Mouse (Mus musculus): ENCODE measurements around the gene Hoxa3. TPM values are rescaled to one million over a fixed set of nuclear protein-coding genes. Genes with fewer than 3 reads are reported as not detected.

Gene Hoxa3
- polyA plus RNA-seq, 1 experiment from 2014 or later, result not detected

DNA sequence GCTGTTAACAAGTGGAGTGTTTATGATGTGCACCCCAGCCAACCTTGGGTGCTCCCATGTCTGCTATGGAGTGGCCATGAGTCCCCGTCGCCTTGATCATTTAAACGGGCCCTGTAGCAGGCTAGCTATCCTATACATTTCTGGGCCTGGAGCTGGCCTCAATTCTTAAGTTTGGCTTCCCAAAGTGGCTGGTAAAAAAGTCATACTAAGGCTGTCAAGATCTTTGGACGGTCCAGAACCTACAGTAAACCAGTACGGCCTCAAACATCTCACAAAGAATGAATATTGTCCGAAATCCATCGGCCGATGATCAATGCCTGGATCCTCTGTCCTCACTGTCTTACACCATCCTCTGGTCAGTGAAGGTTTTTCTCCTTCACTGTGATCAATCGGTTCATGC lies 22.1 kb upstream of the Hoxa3 start:
- ATAC-seq (no peak), DNase-seq (ENCODE audit: low spot score) (no peak)
- Histone ChIP-seq H3K4me1 (ENCODE audit: control insufficient read depth, insufficient read depth, low read length) (no peaks in the 10 kb centered on the region), H3K4me2 (ENCODE audit: low read length) (no peak overlapping the region), H3K4me3 (ENCODE audit: low read depth, low read length) (no peak overlapping the region), H3K9me3 (replicated peaks; ENCODE audit: control insufficient read depth, low read length) (no peaks in the 10 kb centered on the region), H3K36me3 (ENCODE audit: control insufficient read depth, insufficient read depth, low read length) (no peaks in the 10 kb centered on the region), H3K27ac (ENCODE audit: low read depth, low read length) (no peak overlapping the region), H3K27me3 (replicated peaks; ENCODE audit: control insufficient read depth, insufficient read depth, low read length) (peaks cover 93% of the 10 kb centered on the region), H3K9ac (ENCODE audit: low read length) (no peak overlapping the region)
- 30% methylated on average over 9 of the region's 9 CpGs for WGBS

DNA sequence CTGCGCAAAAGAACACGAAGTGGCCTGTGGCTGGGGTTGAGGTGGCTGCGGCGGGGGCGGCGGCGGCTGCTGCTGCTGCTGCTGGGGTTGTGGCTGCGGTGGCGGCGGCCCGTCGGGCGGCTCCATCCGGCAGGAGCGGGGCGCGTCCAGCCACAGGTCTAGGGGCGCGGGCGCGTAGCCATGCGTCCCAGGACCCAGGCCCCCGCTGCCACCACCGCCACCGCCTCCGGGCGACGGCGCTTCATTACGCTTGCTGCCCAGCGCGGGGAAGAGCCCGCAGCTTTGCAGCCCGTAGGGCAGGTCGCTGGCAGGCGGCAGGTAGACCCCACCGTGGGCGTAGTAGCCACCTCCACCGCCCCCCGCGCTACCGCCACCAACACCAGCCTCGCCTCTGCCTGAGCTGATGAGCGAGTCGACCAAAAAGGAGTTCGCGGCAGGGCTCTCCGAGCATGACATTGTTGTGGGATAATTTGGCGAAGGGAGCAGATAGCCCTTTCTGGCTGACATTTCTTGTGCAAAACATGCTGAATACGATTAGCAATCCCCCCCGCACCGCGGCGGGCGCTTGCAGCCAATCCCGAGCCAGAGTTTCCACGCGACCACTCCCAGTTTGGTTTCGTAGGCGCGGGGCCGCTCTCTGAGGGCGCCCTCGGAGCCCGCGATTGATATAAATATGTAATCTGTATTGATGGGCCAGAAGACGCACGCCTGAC lies 21.4 kb upstream of the Hoxa3 start:
- no peak for DNase-seq (ENCODE audit: low spot score)
- no peak overlapping the region for H3K4me2 ChIP-seq (ENCODE audit: low read length)
- peaks cover 92% of the 10 kb centered on the region for H3K27me3 ChIP-seq (replicated peaks; ENCODE audit: control insufficient read depth, insufficient read depth, low read length)
- H3K36me3 ChIP-seq (ENCODE audit: control insufficient read depth, insufficient read depth, low read length), result no peaks in the 10 kb centered on the region
- H3K9me3 ChIP-seq (replicated peaks; ENCODE audit: control insufficient read depth, low read length), result no peaks in the 10 kb centered on the region
- ATAC-seq, result no peak
- H3K4me3 ChIP-seq (ENCODE audit: low read depth, low read length), result no peak overlapping the region
- H3K4me1 ChIP-seq (ENCODE audit: control insufficient read depth, insufficient read depth, low read length), result no peaks in the 10 kb centered on the region
- H3K27ac ChIP-seq (ENCODE audit: low read depth, low read length), result no peak overlapping the region
- H3K9ac ChIP-seq (ENCODE audit: low read length), result no peak overlapping the region
- WGBS, result under 1% methylated on average over 61 of the region's 68 CpGs

DNA sequence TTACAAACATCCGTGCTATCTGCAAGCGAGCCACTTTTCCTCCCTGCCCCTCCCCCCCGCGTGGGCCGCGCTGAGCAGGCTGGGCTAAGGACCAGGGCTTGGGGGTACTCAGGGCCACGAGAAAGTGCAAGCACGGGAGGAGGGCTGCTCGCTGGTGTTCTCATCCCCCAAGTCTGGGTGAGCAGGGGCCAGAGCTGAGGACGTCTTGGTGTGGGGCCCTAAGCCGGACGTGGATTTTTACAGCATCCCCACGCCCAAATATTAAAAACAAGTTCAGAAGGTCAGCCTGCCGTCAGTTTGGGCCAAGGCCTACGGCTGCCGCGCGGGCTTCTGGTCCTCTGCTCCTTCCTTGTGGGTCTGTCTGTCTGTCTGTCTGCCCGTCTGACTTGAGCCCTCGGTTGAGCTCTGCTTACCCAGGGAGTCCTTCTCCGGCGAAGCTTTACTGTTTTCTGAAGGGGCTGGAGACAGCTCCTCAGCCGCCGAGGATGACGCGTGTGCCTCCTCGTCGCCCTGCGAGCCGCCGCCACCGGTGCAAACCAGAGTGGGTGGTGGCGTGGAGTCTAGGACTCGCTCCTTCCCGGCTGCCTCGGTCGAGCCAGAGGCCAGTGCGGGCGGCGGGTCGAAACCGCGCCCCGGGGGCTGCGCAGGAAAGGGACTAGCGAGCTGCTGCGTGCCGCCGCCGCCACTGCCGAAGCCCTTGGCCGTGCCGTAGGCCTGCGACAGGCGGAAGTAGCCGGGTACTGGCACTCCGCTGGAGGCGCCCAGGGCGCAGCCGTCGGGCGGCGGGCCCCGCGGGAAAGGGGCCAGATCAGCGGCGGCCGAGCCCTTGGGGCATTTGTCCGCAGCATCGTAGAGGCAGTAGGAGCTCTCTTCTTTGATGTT lies 20.7 kb upstream of the Hoxa3 start:
- no peak overlapping the region for H3K4me2 ChIP-seq (ENCODE audit: low read length)
- H3K9ac ChIP-seq (ENCODE audit: low read length), result no peak overlapping the region
- H3K27me3 ChIP-seq (replicated peaks; ENCODE audit: control insufficient read depth, insufficient read depth, low read length), result peaks cover 94% of the 10 kb centered on the region
- no peak overlapping the region for H3K27ac ChIP-seq (ENCODE audit: low read depth, low read length)
- WGBS, result 1% methylated on average over 68 of the region's 70 CpGs
- H3K4me1 ChIP-seq (ENCODE audit: control insufficient read depth, insufficient read depth, low read length), result no peaks in the 10 kb centered on the region
- H3K36me3 ChIP-seq (ENCODE audit: control insufficient read depth, insufficient read depth, low read length), result no peaks in the 10 kb centered on the region
- H3K9me3 ChIP-seq (replicated peaks; ENCODE audit: control insufficient read depth, low read length), result no peaks in the 10 kb centered on the region
- ATAC-seq, result no peak
- no peak overlapping the region for H3K4me3 ChIP-seq (ENCODE audit: low read depth, low read length)
- DNase-seq (ENCODE audit: low spot score), result no peak

- Histone ChIP-seq H3K27me3 (replicated peaks; ENCODE audit: control insufficient read depth, insufficient read depth, low read length) (peaks cover 93% of the 10 kb centered on the region), H3K9ac (ENCODE audit: low read length) (no peak overlapping the region), H3K27ac (ENCODE audit: low read depth, low read length) (no peak overlapping the region), H3K4me2 (ENCODE audit: low read length) (no peak overlapping the region), H3K36me3 (ENCODE audit: control insufficient read depth, insufficient read depth, low read length) (no peaks in the 10 kb centered on the region), H3K4me3 (ENCODE audit: low read depth, low read length) (no peak overlapping the region), H3K4me1 (ENCODE audit: control insufficient read depth, insufficient read depth, low read length) (no peaks in the 10 kb centered on the region), H3K9me3 (replicated peaks; ENCODE audit: control insufficient read depth, low read length) (no peaks in the 10 kb centered on the region)
- ATAC-seq, result no peak
- WGBS, result 2% methylated on average over 23 of the region's 23 CpGs
- no peak for DNase-seq (ENCODE audit: low spot score)
Measured at GRCm38 (mm10) chr6:52232984-52233545, 19.9 kb upstream of the Hoxa3 start.

- DNase-seq (ENCODE audit: low spot score) (no peak), ATAC-seq (no peak)
- H3K4me2 ChIP-seq (ENCODE audit: low read length), result no peak overlapping the region
- no peak overlapping the region for H3K9ac ChIP-seq (ENCODE audit: low read length)
- H3K9me3 ChIP-seq (replicated peaks; ENCODE audit: control insufficient read depth, low read length), result no peaks in the 10 kb centered on the region
- H3K36me3 ChIP-seq (ENCODE audit: control insufficient read depth, insufficient read depth, low read length), result no peaks in the 10 kb centered on the region
- H3K27me3 ChIP-seq (replicated peaks; ENCODE audit: control insufficient read depth, insufficient read depth, low read length), result peaks cover 93% of the 10 kb centered on the region
- no peak overlapping the region for H3K27ac ChIP-seq (ENCODE audit: low read depth, low read length)
- no peak overlapping the region for H3K4me3 ChIP-seq (ENCODE audit: low read depth, low read length)
- under 1% methylated on average over 18 of the region's 18 CpGs for WGBS
- no peaks in the 10 kb centered on the region for H3K4me1 ChIP-seq (ENCODE audit: control insufficient read depth, insufficient read depth, low read length)
Measured at GRCm38 (mm10) chr6:52232568-52232965, 19.4 kb upstream of the Hoxa3 start.

GRCm38 (mm10) chr6:52231885-52232567 lies 18.9 kb upstream of the Hoxa3 start:
- no peak overlapping the region for H3K9ac ChIP-seq (ENCODE audit: low read length)
- DNase-seq (ENCODE audit: low spot score) (no peak), ATAC-seq (no peak)
- H3K36me3 ChIP-seq (ENCODE audit: control insufficient read depth, insufficient read depth, low read length), result no peaks in the 10 kb centered on the region
- no peak overlapping the region for H3K4me2 ChIP-seq (ENCODE audit: low read length)
- under 1% methylated on average over 18 of the region's 18 CpGs for WGBS
- H3K27ac ChIP-seq (ENCODE audit: low read depth, low read length), result no peak overlapping the region
- no peaks in the 10 kb centered on the region for H3K9me3 ChIP-seq (replicated peaks; ENCODE audit: control insufficient read depth, low read length)
- peaks cover 93% of the 10 kb centered on the region for H3K27me3 ChIP-seq (replicated peaks; ENCODE audit: control insufficient read depth, insufficient read depth, low read length)
- H3K4me1 ChIP-seq (ENCODE audit: control insufficient read depth, insufficient read depth, low read length), result no peaks in the 10 kb centered on the region
- no peak overlapping the region for H3K4me3 ChIP-seq (ENCODE audit: low read depth, low read length)

DNA sequence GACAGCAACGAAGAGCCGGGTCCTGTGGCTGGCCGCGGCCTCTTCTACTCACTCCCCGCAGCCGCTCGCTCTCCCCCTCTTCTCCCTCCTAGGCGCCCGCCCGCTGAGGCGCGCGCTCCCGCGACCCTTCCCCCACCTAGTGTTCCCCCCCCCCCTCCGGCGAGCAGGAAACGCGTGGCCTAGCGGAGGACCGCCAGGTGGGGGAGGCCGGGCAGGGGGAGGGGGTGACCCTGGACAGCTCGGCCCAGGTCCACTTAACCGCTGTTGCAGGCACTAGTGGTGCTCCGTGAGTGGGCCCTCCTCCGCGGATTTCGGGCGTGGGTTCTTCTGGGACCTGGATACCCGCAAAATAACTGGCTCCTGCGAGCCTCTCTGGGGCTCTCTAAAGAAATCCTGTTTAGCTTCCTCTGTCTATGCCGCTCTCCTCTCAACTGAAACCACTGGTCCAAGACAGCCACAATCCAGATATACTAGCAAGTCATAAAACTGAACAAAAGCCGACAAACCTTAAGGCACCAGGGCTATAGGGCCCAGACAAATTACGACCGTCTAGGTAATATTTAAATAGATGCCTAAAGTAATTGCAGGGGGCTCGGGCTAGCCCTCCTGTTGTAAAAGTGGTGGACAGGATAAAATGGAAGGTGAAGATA lies 17.5 kb upstream of the Hoxa3 start, which contains the start of gene Hoxa9:
Gene Hoxa9 (minus strand): TSS at position 574 of the 650 bp plus-strand sequence.
- Histone ChIP-seq H3K9ac (ENCODE audit: low read length) (no peak within 1 kb of the TSS), H3K27ac (ENCODE audit: low read depth, low read length) (no peak within 1 kb of the TSS), H3K4me1 (ENCODE audit: control insufficient read depth, insufficient read depth, low read length) (no peaks in the 10 kb centered on the region), H3K4me3 (ENCODE audit: low read depth, low read length) (no peak within 1 kb of the TSS), H3K27me3 (replicated peaks; ENCODE audit: control insufficient read depth, insufficient read depth, low read length) (peaks cover 93% of the 10 kb centered on the region), H3K9me3 (replicated peaks; ENCODE audit: control insufficient read depth, low read length) (no peaks in the 10 kb centered on the region), H3K4me2 (ENCODE audit: low read length) (no peak within 1 kb of the TSS), H3K36me3 (ENCODE audit: control insufficient read depth, insufficient read depth, low read length) (no peaks in the 10 kb centered on the region)
- DNase-seq (ENCODE audit: low spot score) (no peak), ATAC-seq (no peak)
- 1% methylated on average over 14 of the region's 36 CpGs for WGBS

DNA sequence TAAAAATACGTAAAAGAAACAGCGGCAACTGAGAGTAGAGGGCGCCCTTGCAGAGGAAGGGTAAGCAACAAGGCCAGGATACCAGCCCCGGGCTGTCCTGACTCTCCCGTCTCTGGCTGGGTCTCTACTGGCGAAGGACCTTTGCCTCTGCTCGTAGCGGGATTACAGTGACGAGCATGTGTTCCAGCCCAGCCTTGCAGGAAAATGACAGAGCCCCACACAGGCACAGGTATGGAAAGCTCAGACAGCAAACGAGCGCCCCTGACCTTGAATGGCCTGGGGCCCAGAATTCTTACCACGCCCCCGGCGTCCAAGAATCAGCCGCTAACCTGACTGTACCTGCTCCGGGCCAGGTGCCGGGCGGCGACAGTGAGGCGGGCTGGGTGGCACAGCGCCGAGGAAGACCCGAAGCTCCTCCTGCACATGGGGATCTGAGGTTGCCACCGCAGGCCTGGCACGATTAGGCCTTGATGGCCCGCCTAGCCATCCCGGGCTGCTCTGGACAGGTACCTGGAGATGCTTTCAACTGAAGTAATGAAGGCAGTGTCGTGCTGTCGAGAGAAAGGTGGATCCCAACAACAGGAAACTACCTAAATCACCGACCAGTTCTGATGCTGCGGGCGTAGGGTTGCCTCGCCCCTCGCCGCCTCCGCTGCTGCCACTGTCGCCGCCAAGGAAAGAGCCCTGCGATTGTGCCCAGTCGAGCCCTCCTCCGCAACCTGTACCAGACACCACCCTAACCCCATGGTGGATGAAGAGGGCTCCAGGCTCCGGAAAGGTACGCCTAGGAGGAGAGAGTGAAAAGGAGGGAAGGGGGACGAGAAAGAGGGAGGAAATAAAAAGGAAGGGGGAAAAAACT lies 16.7 kb upstream of the Hoxa3 start:
- Histone ChIP-seq H3K4me1 (ENCODE audit: control insufficient read depth, insufficient read depth, low read length) (no peaks in the 10 kb centered on the region), H3K36me3 (ENCODE audit: control insufficient read depth, insufficient read depth, low read length) (no peaks in the 10 kb centered on the region), H3K4me2 (ENCODE audit: low read length) (no peak overlapping the region), H3K9me3 (replicated peaks; ENCODE audit: control insufficient read depth, low read length) (no peaks in the 10 kb centered on the region), H3K4me3 (ENCODE audit: low read depth, low read length) (no peak overlapping the region), H3K27ac (ENCODE audit: low read depth, low read length) (no peak overlapping the region), H3K27me3 (replicated peaks; ENCODE audit: control insufficient read depth, insufficient read depth, low read length) (peaks cover 93% of the 10 kb centered on the region), H3K9ac (ENCODE audit: low read length) (no peak overlapping the region)
- DNase-seq (ENCODE audit: low spot score), result no peak
- WGBS, result under 1% methylated on average over 44 of the region's 44 CpGs
- no peak for ATAC-seq

Measured in forebrain, embryonic 14.5 days (tissue).